Mouse (Mus musculus) monocyte, adult 5-6 weeks (primary cell): ENCODE data around the gene Pitx2. TPM values are rescaled to one million over a fixed set of nuclear protein-coding genes. Genes with fewer than 3 reads are reported as not detected.

Experiments used
- ATAC-seq: fragments of 153-309, 156-312 bp; replicated peaks from 2 replicates; pipeline ENCODE4 v1.8.0; 2017; ENCODE audit warnings: mild to moderate bottlenecking; ENCODE audit not compliant: low TSS enrichment, insufficient number of reproducible peaks, severe bottlenecking, poor library complexity, low FRiP score
- total RNA-seq: library from RNA; stranded (forward); fragments of 200-1000, 200-491, 200-594 nt; gene quantifications from 3 replicates; pipeline ENCODE4 v1.2.3, GENCODE M21; 2017

Pitx2 gene
- total RNA-seq, result not detected in 3 replicates

DNA sequence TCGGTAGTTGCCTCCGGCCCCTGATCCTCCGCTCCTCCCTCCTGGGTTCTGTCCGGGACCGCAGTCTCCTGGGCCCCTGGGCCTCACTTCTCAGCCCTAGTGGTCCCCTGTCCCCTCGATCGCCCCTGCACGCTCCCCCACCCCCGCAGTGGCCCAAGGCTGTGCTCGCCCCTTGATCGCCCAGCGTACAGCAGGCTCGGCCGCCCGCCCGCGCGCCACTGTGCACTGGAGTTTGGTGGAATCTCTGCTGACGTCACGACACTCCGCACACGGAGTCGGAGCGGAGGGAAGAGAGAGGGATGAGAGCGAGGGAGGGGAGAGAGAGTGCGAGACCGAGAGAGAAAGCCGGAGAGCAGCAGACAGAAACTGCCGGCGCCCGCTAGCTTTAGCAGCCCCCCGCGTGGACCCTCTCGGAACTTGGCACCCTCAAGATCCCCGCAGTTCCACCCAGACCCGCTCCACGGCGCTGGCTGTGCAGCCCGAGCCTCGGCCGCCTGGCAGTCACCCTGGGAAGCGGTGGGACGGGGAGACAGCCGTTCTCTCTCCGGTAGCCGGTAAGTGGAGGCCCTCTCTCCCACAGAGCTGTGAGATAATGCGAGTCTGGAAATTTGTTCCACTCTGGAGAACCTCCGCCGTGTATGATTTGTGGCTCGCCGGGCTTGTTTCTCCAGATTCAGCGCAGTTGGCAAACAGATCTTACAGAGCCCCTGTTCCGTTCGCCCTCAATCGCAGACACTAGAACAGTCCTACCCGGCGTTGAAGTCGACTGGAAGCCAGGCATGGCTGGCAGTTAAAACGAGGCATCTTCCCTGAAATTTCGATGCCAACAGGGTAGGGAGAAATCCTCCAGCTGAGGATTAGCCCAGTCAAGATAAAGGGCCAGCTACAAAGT is at the start of gene Pitx2:
Pitx2 (plus strand) TSS at position 270 of the 892 bp plus-strand sequence.
- ATAC-seq, result no peak

DNA sequence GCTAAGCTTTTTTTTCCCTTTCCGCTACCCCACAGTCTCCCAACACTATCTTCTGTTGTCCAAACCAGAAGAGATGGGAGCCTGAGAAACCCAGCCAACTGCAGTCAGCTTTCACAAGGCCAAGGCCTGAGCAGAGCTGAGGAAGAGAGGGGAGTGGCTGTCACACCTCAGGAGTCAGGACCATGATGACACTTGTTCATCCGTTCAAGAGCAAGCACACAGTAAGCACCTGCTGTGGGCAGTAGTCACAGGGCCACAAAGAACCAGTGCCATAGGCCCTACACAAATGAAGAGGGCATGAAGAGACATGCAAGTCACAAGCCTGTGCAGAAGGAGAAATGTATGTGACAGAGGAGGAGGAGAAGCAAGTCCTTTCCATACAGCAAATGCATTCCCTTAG is 49.7 kb upstream of the Pitx2 start:
- ATAC-seq, result no peak

DNA sequence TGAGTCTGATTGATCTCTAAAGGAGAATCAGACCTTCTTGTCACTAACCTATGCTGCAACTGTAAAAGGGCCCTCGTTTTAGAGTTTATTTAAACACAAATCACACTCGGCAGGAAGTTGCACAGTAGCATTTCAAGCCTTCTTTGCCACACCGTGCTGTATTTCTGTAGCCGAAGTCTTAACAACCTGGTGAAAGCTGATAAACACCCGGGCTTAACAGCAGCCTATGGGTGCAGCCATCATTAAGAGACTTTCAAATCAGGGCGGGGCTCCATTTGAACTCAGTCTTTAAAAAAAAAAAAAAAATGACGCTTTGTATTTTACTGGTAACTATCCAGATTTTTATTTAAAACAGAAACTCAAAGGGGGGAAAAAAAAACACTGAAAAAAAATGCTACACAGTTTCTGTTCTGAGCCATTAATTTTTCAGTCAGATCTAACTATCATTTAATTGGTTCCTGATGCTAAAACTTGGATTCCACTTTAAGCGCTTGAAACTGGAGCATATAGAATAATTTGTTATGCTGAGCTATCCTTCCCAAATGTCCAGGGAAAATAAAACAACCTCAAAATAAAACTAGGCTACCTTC is 48.5 kb upstream of the Pitx2 start:
- ATAC-seq, result no peak

DNA sequence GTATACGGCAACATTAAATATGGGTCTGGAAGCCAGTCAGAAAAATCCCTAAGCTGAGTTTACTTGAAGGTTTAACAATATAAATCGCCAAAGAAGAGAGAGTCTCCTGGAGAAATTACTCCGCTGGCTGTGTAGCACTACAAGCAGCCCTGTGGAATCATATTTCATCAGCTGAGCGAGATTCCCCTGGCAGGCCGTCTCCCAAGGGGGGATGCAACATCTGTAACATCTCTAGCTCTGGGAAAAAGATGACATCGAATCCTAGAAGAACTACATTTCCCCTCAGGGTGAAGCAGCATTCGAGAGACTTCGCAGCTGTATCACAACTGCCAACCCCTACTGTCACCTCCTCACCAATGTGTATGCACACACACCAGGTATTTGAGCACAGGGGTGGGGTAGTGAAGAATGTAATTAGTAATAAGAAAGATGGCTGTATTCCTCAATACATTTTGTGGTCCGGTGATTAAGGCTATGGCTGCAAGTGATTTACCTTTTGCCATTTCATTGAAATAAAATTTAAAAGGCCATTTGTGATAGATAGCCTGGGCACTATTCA is 40.8 kb upstream of the Pitx2 start:
- ATAC-seq, result no peak

DNA sequence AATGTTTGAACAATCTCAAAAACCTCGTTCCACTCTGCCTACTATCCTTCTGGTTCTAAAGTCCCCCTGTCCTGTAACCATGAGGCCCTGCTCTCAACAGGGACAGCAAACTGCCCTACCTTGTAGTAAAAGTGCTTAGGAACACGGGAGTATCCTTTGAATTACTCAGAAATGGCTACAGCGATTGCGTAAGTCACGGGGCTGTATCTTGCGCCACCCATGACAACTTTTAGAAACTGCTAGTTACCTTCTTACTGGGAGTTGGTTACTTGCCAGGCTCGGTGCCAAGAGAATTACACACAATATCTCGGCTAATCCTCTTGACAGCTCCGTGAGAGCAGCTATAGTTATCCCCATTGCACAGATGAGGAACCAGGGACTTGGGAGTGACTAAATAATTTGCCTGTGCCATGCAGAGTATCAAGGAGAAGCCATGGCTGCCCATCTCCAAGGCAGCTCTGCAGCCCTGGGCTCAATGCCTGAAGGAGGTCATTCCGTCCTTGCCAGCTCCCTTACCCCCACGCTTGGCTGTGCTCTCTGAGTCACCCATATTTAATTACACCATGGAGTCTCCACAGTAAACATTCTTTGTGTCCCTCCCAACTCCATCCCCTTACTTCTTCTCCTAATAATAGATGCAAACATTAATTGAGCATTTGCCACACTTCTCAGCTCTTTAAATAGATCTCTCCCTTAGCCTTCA is 38.2 kb upstream of the Pitx2 start:
- ATAC-seq, result no peak

DNA sequence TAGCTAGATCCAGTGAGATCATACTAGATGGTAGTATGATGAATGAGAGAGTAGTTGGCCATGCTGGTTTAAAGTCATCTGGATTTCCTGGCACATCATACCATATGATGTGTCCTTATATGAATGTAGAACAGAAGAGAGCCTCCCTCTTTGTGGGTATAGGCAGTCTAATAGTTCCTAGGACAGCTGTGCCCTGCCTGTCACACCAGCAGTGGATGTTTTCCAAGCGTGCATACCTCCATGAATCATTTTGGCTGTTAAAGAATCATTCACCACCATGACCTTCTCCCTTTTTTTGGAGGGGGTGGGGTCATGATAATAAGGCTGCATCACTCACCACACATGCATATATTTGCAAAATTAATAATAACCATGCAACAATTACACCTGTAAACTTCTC is 35.4 kb upstream of the Pitx2 start:
- ATAC-seq, result no peak

DNA sequence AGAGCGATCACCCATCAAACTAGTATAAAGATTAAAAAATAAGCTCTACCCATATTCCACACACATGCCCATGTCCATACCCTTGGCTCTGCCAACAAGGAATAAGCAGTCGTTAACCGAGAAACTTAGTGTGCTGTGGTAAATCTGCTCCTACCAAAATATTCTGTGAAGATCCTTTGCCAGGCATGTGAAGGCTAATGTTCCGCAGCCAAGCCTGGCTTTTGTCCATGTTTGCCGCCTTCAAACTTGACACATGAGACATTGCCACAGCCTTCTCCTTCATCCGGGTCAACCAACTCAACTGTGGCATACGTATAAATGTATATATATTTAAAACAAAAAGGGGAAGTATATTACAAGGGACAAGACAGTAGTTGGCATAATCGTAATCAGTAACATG is 34.0 kb upstream of the Pitx2 start:
- no peak for ATAC-seq

DNA sequence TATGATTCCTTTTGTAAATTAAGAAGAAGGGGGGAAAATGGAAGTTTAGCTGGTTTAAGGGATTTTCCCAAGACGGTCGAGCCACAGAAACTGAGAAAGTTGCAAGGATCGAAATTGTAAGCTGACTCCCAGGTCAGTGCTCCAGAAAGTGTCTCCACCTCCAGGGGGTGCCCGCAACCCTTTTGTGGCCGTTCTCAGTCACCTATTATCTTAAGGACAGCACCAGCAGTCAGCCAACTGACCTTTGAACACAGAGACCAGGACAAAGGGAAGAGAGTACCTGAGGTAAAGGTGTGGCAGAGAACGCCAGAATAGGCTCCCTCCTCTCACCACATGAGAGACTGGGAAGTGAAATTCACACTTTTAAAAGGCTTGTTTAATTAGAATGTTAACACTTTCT is 33.0 kb upstream of the Pitx2 start:
- ATAC-seq, result no peak

DNA sequence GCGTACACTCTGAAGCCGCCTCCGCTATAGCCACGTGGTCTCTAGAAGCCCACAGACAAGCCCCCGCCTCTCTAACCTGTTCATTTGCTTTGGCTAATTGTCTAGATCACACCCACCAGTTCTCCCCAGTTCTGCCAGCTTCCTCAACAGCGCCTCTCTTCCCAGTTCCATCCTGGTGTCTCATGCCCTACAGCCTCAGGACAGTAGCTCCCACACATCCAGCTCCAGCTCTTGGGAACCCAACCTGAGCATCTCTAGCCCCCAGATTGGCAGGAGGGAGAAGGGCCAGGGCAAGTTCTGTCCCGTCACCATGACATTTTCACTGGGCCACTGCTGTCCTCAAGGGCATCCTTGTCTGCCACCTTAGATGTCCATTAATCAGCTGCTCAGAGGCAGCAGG is 29.3 kb upstream of the Pitx2 start:
- ATAC-seq, result no peak

DNA sequence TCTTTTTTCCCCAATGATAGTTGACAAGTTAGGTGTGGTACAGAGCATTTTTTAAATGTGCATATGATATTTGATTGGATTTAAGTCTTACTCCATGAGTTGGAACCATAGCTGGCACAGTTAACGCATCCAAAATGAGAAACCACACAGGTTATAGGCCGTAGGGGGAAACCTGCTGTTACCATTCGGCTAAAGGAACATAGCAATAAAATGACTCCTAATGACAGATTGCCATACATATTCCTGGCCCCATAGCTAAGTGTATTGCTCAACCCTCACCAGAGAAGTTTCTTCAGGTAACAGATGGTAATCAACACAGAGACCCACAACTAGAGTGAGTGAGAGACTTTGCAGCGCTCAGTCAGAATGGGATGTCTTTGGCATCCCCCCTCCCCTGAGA is 27.9 kb upstream of the Pitx2 start:
- no peak for ATAC-seq

DNA sequence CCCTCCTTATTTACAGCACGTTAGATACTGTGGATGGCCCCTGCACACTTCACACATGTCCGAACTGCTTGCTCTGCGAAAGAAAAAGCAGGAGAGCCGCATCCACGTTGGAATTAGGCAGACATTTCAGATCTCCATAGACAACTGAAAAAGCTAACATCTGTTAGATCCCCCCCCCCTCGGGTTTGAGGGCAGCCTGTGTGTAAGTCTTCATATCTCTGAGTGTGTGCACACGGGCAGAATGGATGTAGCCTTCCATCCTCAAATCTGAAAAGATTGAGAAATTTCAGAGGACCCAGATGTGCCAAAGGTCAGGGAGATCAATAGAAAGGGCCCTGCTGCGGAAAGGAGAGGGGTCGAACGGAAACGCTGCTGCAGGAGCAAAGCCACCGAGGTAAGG is 5.2 kb upstream of the Pitx2 start:
- ATAC-seq, result no peak

DNA sequence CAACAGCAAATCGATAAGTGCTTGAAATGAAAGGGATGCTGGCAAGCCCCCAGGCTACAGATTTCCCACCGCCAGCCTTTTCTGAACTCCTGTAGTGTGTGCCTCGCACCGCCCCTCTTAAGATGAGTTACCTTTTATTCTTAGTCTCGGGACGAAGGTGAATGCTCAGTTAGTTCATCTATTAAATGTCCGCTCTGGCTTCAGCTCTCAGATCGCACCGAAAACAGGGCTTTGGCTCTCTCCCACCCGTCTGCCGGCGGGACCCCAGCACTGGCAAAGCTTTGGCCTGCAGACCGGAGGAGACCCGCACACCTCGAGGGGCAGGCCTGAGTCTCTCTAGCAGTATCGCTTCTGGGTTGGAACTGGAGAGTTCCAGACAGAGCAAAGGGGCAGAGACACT is 4.6 kb upstream of the Pitx2 start:
- ATAC-seq, result no peak

DNA sequence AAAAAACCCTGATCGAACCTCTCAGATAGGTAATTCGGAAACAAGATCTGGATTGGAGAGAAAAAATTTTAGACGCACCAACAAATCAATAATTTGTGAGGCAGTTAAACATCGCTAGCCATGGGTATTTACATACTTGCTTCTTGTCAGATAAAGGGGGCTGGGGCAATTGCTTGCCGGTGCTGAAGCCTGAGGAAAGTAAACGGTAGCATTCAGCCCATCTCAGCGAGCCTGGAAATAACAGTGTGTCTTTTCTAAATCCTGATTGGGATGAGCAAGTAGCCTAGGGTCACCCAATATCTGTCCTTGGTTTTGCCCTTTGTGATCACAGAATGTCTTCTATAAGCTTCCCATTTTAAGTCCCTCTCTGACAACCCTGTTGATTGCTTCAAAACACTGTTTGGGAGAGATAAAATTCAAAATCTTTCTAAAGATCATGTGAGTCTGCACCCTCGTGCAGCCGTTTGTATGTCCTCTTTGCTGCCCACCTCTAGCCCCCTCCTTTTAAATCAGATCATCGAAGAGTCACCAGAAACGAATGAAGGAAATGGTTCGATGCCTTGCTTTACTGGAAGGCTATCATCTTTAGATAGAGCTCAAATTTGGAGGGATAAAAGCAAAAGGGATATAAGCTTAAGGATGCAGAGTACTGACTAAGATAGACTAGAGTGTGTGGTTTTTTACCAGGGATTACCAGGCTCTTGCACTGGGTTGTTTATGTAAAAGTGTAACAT is 3.7 kb upstream of the Pitx2 start:
- no peak for ATAC-seq

DNA sequence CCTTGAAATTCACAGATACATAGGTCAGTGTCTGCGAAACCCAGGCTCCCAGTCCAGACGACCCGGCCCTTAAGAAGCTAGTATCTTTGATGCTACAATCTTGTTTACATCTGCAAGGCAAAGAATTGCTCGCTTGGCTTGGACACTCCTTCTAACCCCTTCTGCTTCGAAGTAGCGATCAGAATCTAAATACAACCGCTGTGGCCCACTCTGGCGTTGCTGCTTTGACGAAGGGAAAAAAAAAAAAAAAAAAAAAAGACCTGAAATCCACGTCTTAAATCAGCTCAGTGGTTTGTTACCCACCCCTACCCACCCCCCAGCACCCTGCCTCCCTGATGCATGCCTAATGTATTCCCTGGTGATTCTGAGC is 3.1 kb upstream of the Pitx2 start:
- ATAC-seq, result no peak

DNA sequence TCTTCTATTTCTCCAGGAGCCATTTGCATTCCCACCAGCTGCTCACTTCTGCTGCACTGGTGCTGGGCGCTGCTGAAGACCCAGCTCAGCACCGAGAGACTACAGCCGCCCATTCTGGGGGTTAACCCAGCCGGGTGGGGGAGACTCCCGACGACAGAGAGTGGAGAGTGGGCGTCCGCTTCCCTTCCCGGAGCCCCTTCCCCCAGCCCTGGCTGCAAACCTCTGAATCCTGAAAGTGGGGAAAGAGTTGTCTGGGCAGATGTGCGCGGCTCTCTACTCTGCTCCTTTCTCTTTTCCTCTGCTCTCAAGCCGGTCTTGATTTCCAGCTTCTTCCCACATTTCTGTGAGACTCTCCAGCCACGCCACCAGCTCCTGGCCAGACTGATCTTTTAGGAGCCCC is 2.6 kb upstream of the Pitx2 start:
- no peak for ATAC-seq

DNA sequence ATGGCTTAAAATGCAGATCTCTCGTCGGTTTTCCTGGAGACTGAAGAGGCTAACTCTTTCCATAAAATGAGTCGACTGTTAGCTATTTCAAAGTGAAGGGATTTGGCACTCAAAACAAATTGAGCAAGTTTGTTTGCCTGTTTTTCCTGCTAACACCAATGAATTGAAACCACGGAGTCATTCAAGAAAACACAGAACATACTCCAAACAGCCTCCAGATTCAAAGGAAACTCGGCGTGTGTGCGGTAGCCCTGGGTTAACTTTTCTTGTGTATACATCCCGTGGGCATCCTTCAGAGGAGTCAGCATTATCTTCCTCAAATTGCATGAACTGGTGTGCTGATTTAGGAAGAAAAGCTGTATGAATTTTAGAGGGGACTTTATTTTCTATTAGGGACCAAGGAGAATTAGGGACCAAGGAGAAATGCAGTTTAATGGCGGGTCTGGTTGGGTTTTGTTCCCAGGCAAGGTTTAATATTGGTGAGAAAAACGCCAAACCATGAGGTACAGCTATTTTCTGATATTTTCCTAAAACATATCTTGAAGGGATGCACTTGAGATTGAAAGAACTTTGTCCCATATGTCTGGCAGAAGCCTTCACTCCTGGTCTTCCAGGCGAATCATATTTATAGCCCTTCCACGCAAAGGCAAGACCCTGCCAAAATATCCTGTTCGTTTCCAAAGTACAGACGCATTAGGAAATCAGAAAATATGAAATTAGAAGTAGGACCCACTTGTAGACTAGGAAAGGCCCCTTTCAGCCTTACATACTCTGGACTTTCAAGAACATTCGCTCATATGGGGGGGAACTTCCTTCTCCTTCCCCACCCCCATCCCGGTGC is 1.7 kb upstream of the Pitx2 start:
- no peak for ATAC-seq

DNA sequence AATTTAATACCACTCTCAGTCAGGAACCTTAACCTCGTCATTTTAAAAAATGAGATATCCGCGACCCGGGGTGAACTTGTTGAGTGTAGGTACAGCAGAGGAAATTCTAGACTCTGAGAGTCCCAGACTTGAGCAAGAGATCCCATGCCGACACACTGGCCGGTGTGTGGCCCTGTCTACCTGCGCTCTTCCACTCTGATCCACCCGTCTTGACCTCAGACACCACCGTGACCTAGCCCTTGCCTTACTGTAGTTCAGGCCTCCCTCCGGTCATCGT is 1.1 kb upstream of the Pitx2 start:
- no peak for ATAC-seq

DNA sequence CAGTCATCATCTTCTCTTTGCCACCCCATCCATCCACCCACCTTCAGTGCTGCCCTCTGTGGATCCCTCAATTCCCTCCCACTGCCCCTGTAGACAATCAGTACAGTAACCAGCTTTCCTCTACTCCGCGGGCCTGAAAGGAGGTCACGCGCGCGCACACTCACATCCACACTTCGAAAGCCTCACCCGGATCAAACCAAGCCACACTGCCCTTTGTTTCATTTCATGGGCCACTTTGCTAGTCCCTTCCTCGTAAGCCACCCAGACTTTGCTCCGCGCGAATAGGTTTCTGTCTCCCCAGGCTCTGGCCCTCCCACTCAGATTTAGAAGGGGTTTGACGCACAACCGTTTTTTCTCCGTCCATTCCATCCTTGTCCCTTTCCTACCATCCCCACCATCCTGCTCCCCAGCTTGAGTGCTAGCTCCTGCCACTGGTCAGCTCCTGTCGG is 494 bp upstream of the Pitx2 start:
- no peak for ATAC-seq
